Mouse (Mus musculus) CH12.LX (cell line): ENCODE measurements around the gene Gm28047. TPM values are rescaled to one million over a fixed set of nuclear protein-coding genes. Genes with fewer than 3 reads are reported as not detected.

Experiments used
- DNase-seq: peaks from one replicate; pipeline ENCODE4 v3.0.0-alpha.2; 2013; ENCODE audit errors: extremely low read depth
- H3K27ac ChIP-seq: 2 replicates; pipeline ENCODE4 v1.5.1; 2012; ENCODE audit warnings: low read depth, mild to moderate bottlenecking, control low read depth, moderate library complexity; ENCODE audit not compliant: insufficient read depth
- H3K27me3 ChIP-seq: replicated peaks from 2 replicates; pipeline ENCODE3; 2012; ENCODE audit warnings: inconsistent platforms
- H3K36me3 ChIP-seq, 2 experiments: replicated peaks in 1 of 2; 2 replicates each; pipeline versions ENCODE3 to v1.6.1; 2012; ENCODE audit warnings: inconsistent platforms in 1 of 2, low read length in 1 of 2, mild to moderate bottlenecking in 1 of 2, mixed read lengths in 1 of 2, moderate library complexity in 1 of 2; ENCODE audit not compliant: control insufficient read depth in 1 of 2, insufficient read depth in 1 of 2
- H3K4me1 ChIP-seq, 2 experiments: 2 replicates each; pipeline ENCODE4 v1.6.1; 2012; ENCODE audit warnings: inconsistent platforms in 1 of 2, moderate library complexity in 1 of 2; ENCODE audit not compliant: insufficient read depth in 2 of 2, control insufficient read depth in 1 of 2
- H3K4me2 ChIP-seq: 2 replicates; pipeline ENCODE4 v1.6.1; 2012; ENCODE audit warnings: low read depth, mild to moderate bottlenecking, control low read depth; ENCODE audit not compliant: poor library complexity, insufficient read depth, severe bottlenecking
- H3K4me3 ChIP-seq, 3 experiments: fragments of 150-350 bp in 1 of 3; sonication (generic) in 1 of 3; replicated peaks in 1 of 3; 2 replicates each; pipeline versions ENCODE3 to v1.5.1; 2011 to 2012; ENCODE audit warnings: low read depth in 2 of 3, low read length in 2 of 3, mild to moderate bottlenecking in 2 of 3, moderate library complexity in 2 of 3, control low read depth in 1 of 3, improper control_type of control experiment in 1 of 3, inconsistent platforms in 1 of 3, mixed read lengths in 1 of 3; ENCODE audit not compliant: poor library complexity in 1 of 3
- H3K79me2 ChIP-seq: replicated peaks from 2 replicates; pipeline ENCODE4 v1.6.1; 2012; ENCODE audit warnings: mild to moderate bottlenecking, moderate library complexity; ENCODE audit not compliant: control insufficient read depth, poor library complexity, insufficient read depth, severe bottlenecking; ENCODE audit errors: extremely low read depth
- H3K9ac ChIP-seq: 2 replicates; pipeline ENCODE4 v1.6.1; 2012; ENCODE audit warnings: low read depth, mild to moderate bottlenecking, control low read depth, moderate library complexity; ENCODE audit not compliant: insufficient read depth
- H3K9me3 ChIP-seq: replicated peaks from 2 replicates; pipeline ENCODE3; 2012; ENCODE audit warnings: low read length, inconsistent platforms, mixed read lengths
- CHD1 ChIP-seq: IDR thresholded peaks from 2 replicates; pipeline ENCODE4 v1.6.1; 2012; ENCODE audit warnings: low read depth, low read length, improper control_type of control experiment, inconsistent platforms
- E2F4 ChIP-seq: IDR thresholded peaks from 2 replicates; pipeline ENCODE4 v1.6.1; 2011; ENCODE audit warnings: low read depth, low read length, improper control_type of control experiment; ENCODE audit not compliant: insufficient replicate concordance
- ELF1 ChIP-seq: IDR thresholded peaks from 2 replicates; pipeline ENCODE4 v1.6.1; 2014; ENCODE audit warnings: low read depth, mild to moderate bottlenecking, inconsistent platforms, low read length, improper control_type of control experiment
- EP300 ChIP-seq: IDR thresholded peaks from 2 replicates; pipeline ENCODE4 v1.6.1; 2011; ENCODE audit warnings: low read length, improper control_type of control experiment
- GABPA ChIP-seq: IDR thresholded peaks from 2 replicates; pipeline ENCODE4 v1.6.1; 2012; ENCODE audit warnings: low read depth, low read length, improper control_type of control experiment, inconsistent platforms; ENCODE audit not compliant: insufficient replicate concordance
- JUN ChIP-seq: IDR thresholded peaks from 2 replicates; pipeline ENCODE4 v1.6.1; 2011; ENCODE audit warnings: low read depth, mild to moderate bottlenecking, low read length, improper control_type of control experiment, moderate library complexity; ENCODE audit not compliant: insufficient read depth
- JUND ChIP-seq: conservative IDR thresholded peaks from 2 replicates; pipeline ENCODE4 v1.6.1; 2011; ENCODE audit warnings: low read depth, low read length, improper control_type of control experiment
- KAT2A ChIP-seq: IDR thresholded peaks from 2 replicates; pipeline ENCODE4 v1.6.1; 2012; ENCODE audit warnings: low read length, improper control_type of control experiment, inconsistent platforms; ENCODE audit not compliant: insufficient replicate concordance
- MAX ChIP-seq: IDR thresholded peaks from 2 replicates; pipeline ENCODE4 v1.6.1; 2011; ENCODE audit warnings: low read length, improper control_type of control experiment
- MXI1 ChIP-seq: IDR thresholded peaks from 2 replicates; pipeline ENCODE4 v1.6.1; 2011; ENCODE audit warnings: mild to moderate bottlenecking, low read depth, low read length, improper control_type of control experiment
- NRF1 ChIP-seq: IDR thresholded peaks from 2 replicates; pipeline ENCODE4 v1.6.1; 2014; ENCODE audit warnings: low read depth, mild to moderate bottlenecking, inconsistent platforms, low read length, improper control_type of control experiment, moderate library complexity
- POLR2AphosphoS2 ChIP-seq: IDR thresholded peaks from 2 replicates; pipeline ENCODE4 v1.6.1; 2011; ENCODE audit warnings: low read depth, low read length, improper control_type of control experiment
- RAD21 ChIP-seq: IDR thresholded peaks from 2 replicates; pipeline ENCODE4 v1.6.1; 2011; ENCODE audit warnings: low read depth, mild to moderate bottlenecking, low read length, improper control_type of control experiment, moderate library complexity
- SIN3A ChIP-seq: IDR thresholded peaks from 2 replicates; pipeline ENCODE4 v1.6.1; 2012; ENCODE audit warnings: low read length, improper control_type of control experiment, inconsistent platforms
- UBTF ChIP-seq: IDR thresholded peaks from 2 replicates; pipeline ENCODE4 v1.6.1; 2012; ENCODE audit warnings: low read depth, mild to moderate bottlenecking, inconsistent platforms, low read length, improper control_type of control experiment, moderate library complexity
- ZKSCAN1 ChIP-seq: IDR thresholded peaks from 2 replicates; pipeline ENCODE4 v1.6.1; 2012; ENCODE audit warnings: low read depth, inconsistent platforms, low read length, improper control_type of control experiment, borderline replicate concordance
- ZMIZ1 ChIP-seq: IDR thresholded peaks from 2 replicates; pipeline ENCODE4 v1.6.1; 2012; ENCODE audit warnings: low read depth, mild to moderate bottlenecking, inconsistent platforms, low read length, improper control_type of control experiment
- dilution Hi-C: fragments of 300-500 bp; cut with MboI; formaldehyde crosslinking; loops from 2 replicates; pipeline ENCODE4 v1.14.3; 2020; ENCODE audit warnings: low sequenced_read_pairs; ENCODE audit not compliant: extremely low pct_unique_long_range_greater_than_20kb, extremely low pct_ligation_motif_present
- in situ Hi-C: fragments of 300-500 bp; cut with MboI; formaldehyde crosslinking; loops from 3 replicates; pipeline ENCODE4 v1.14.3; 2019; ENCODE audit warnings: low sequenced_read_pairs, low pct_ligation_motif_present, low pct_unique_long_range_greater_than_20kb, mixed read lengths
- polyA plus RNA-seq: library from polyadenylated mRNA; unstranded; fragments of >175 nt; gene quantifications from 2 replicates; pipeline ENCODE4 v1.2.1, GENCODE M21; 2012; ENCODE audit warnings: low read depth; ENCODE audit not compliant: insufficient read length
- total RNA-seq, 2 experiments: library from RNA; depleted of rRNA; stranded (reverse); fragments of 300-350 nt in 1 of 2; fragments of >200 nt in 1 of 2; gene quantifications; 2 replicates each; pipeline ENCODE4 v1.2.3; 2012 to 2014

Gm28047 gene
- total and polyA plus RNA-seq, 3 experiments = not detected

DNA sequence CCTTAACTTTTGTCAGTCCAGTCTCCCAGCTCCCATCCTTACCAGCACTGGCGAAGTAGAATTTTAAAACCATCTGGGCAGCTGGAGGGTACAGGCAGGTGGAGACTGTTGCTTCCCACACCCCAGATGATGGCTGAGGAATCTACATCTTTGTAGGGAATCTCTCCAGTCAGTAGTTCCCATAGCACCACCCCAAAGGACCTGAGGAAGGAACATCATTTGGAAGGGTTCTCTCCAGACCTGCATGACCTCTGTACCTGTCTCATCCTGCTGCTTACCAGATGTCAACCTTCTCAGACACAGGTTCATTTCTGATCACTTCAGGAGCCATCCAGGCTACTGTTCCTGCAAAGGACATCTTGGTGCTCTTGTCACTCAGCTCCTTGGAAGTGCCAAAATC is 121.4 kb downstream of the Gm28047 start, which contains the start of gene Gm10337:
Gm10337 (plus strand) TSS at position 276 of the 400 bp plus-strand sequence.
- TF ChIP-seq E2F4 = no peak
- no peak; the same call in 1 of the 2 replicates for TF ChIP-seq POLR2AphosphoS2
- no peak for TF ChIP-seq MXI1
- TF ChIP-seq JUND = no peak
- no peak; the same call in 1 of the 2 replicates for TF ChIP-seq ZMIZ1
- no peak for TF ChIP-seq ZKSCAN1
- no peak for TF ChIP-seq JUN
- in situ Hi-C loops (no loop called here), dilution Hi-C loops (no loop called here)
- H3K79me2 ChIP-seq = no peaks in the 10 kb centered on the region; the same call in 1 of the 2 replicates
- H3K9me3 ChIP-seq = no peaks in the 10 kb centered on the region
- H3K4me3 ChIP-seq = no peak within 1 kb of the TSS
- H3K9ac ChIP-seq = no peak within 1 kb of the TSS
- no peak within 1 kb of the TSS for H3K27ac ChIP-seq
- H3K36me3 ChIP-seq = peaks cover 60 to 83% of the 10 kb centered on the region in 2 experiments
- H3K27me3 ChIP-seq = no peaks in the 10 kb centered on the region
- H3K4me2 ChIP-seq = no peak within 1 kb of the TSS
- DNase-seq = no peak
- peaks cover 0 to 8% of the 10 kb centered on the region in 2 experiments; a peak in 2 of 4 replicates for H3K4me1 ChIP-seq

GRCm38 (mm10) chr15:102502254-102502840 is 122.5 kb downstream of the Gm28047 start:
- in situ Hi-C loops = no loop called here
- Histone ChIP-seq H3K27ac (no peak overlapping the region), H3K27me3 (no peaks in the 10 kb centered on the region), H3K4me1 (peaks cover 0 to 4% of the 10 kb centered on the region in 2 experiments; a peak in 2 of 4 replicates), H3K36me3 (peaks cover 68 to 90% of the 10 kb centered on the region in 2 experiments), H3K9ac (no peak overlapping the region), H3K79me2 (peaks cover under 1% of the 10 kb centered on the region), H3K4me3 (no peak overlapping the region), H3K9me3 (no peaks in the 10 kb centered on the region), H3K4me2 (no peak overlapping the region)
- TF ChIP-seq POLR2AphosphoS2 (no peak), CHD1 (no peak), UBTF (no peak), GABPA (no peak), ELF1 (no peak), RAD21 (no peak), EP300 (no peak), MAX (no peak), MXI1 (no peak), KAT2A (no peak), NRF1 (no peak), JUND (no peak), SIN3A (no peak)
- TF ChIP-seq, all 38 proteins: peak for 0
- DNase-seq = no peak
- dilution Hi-C loops = no loop called here
